Mouse (Mus musculus) embryonic facial prominence, embryonic 14.5 days (tissue): ENCODE measurements around the gene Ddi2. TPM values are rescaled to one million over a fixed set of nuclear protein-coding genes. Genes with fewer than 3 reads are reported as not detected.

Source experiments
- ATAC-seq: fragments of 200-750 bp; cut with Nextera tagmentation; 2 replicates; pipeline ENCODE4 v1.8.0; 2017; ENCODE audit warnings: low read depth, moderate number of reproducible peaks, moderate TSS enrichment
- DNase-seq: peaks from one replicate; pipeline ENCODE4 v3.0.0-alpha.2; 2015; ENCODE audit warnings: low spot score
- H3K27ac ChIP-seq: fragments of 300-500 bp; sonication (generic); replicated peaks from 2 replicates; pipeline ENCODE4 v1.5.1; 2014; ENCODE audit warnings: low read depth, mild to moderate bottlenecking, low read length, moderate library complexity
- H3K27me3 ChIP-seq: fragments of 300-500 bp; sonication (generic); replicated peaks from 2 replicates; pipeline ENCODE4 v1.6.1; 2014; ENCODE audit warnings: low read length; ENCODE audit not compliant: control insufficient read depth, insufficient read depth
- H3K36me3 ChIP-seq: fragments of 300-500 bp; sonication (generic); 2 replicates; pipeline ENCODE4 v1.6.1; 2014; ENCODE audit warnings: low read length, mixed read lengths; ENCODE audit not compliant: control insufficient read depth, insufficient read depth
- H3K4me1 ChIP-seq: fragments of 300-500 bp; sonication (generic); 2 replicates; pipeline ENCODE4 v1.6.1; 2014; ENCODE audit warnings: antibody characterized with exemption, low read length; ENCODE audit not compliant: control insufficient read depth, insufficient read depth
- H3K4me2 ChIP-seq: fragments of 300-500 bp; sonication (generic); 2 replicates; pipeline ENCODE4 v1.6.1; 2014; ENCODE audit warnings: low read depth, mild to moderate bottlenecking, low read length, moderate library complexity, mixed read lengths
- H3K4me3 ChIP-seq: fragments of 300-500 bp; sonication (generic); 2 replicates; pipeline ENCODE4 v1.5.1; 2014; ENCODE audit warnings: low read depth, mild to moderate bottlenecking, low read length
- H3K9ac ChIP-seq: fragments of 300-500 bp; sonication (generic); 2 replicates; pipeline ENCODE4 v1.6.1; 2014; ENCODE audit warnings: low read depth, mild to moderate bottlenecking, low read length, moderate library complexity, mixed read lengths
- H3K9me3 ChIP-seq: fragments of 300-500 bp; sonication (generic); 2 replicates; pipeline ENCODE4 v1.6.1; 2016; ENCODE audit warnings: low read length; ENCODE audit not compliant: control insufficient read depth
- WGBS: fragments of 180-500 bp; shearing (Covaris S2); extraction: QIAGEN DNeasy Blood & Tissue Kit; methylation state at CpG from one replicate; pipeline ENCODE4 v1.1.7; 2014; 5-methylcytosine and 5-hydroxymethylcytosine counted together
- polyA plus RNA-seq: library from polyadenylated mRNA; unstranded; fragments of >200 nt; fragmentation: Nextera tagmentation; extraction: Ambion mirVana; gene quantifications from 2 replicates; pipeline ENCODE4 v1.2.1, GENCODE M21; 2014

Gene Ddi2
- polyA plus RNA-seq, 1 experiment from 2014 or later, result 18.8 TPM

DNA sequence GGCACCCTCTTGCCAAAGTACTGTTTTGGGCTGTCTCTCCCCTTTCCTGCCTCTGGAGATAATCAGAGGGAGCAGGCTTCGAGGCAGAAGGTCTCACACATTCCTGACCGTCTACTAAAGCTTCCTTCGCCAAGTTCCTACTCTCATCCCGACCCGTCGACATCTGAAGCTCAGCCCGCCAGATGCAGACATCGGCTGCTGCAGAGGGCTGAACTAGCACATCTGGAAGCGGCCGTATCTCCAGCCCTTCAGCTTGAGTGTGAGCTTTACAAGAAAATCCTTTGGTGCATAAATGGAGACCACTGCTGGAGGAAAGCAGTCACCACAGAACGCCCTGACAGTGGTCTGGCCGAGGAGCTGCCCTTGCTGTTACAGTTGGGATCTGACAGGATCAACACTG is 42.3 kb downstream of the Ddi2 start:
- H3K4me3 ChIP-seq, result no peak overlapping the region
- H3K4me1 ChIP-seq, result no peaks in the 10 kb centered on the region
- WGBS, result 33% methylated on average over 12 of the region's 12 CpGs
- DNase-seq, result peak; percentile 32
- no peaks in the 10 kb centered on the region for H3K9me3 ChIP-seq
- H3K4me2 ChIP-seq, result no peak overlapping the region
- no peak overlapping the region; the same call in 1 of the 2 replicates for H3K27ac ChIP-seq
- ATAC-seq, result no peak
- no peak overlapping the region for H3K9ac ChIP-seq
- H3K36me3 ChIP-seq, result peaks cover 39% of the 10 kb centered on the region
- no peaks in the 10 kb centered on the region for H3K27me3 ChIP-seq

DNA sequence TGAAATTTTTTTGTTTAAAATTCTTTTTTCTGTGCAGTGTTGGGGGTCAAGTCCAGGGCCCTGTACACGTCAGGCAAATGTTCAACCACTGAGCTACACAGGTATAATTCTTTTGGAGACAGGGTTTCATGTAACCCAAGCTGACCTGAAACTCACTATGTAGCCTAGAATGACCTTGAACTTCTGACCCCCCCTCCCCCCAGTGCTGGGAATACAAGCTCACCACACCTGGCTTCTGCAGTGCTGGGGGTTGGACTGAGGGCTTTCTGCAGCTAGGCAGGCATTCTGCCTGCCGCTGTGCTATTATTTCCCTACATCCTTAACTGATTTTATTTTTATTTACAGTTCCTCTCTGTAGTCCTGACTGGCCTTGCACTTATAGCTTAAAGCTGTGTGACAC is 44.2 kb downstream of the Ddi2 start:
- H3K4me3 ChIP-seq, result no peak overlapping the region
- H3K4me1 ChIP-seq, result no peaks in the 10 kb centered on the region
- DNase-seq (no peak), ATAC-seq (no peak)
- no peak overlapping the region for H3K27ac ChIP-seq
- no peaks in the 10 kb centered on the region for H3K27me3 ChIP-seq
- 82% methylated on average over 2 of the region's 2 CpGs for WGBS
- no peaks in the 10 kb centered on the region for H3K9me3 ChIP-seq
- H3K4me2 ChIP-seq, result no peak overlapping the region
- H3K36me3 ChIP-seq, result peaks cover 20% of the 10 kb centered on the region
- H3K9ac ChIP-seq, result no peak overlapping the region

DNA sequence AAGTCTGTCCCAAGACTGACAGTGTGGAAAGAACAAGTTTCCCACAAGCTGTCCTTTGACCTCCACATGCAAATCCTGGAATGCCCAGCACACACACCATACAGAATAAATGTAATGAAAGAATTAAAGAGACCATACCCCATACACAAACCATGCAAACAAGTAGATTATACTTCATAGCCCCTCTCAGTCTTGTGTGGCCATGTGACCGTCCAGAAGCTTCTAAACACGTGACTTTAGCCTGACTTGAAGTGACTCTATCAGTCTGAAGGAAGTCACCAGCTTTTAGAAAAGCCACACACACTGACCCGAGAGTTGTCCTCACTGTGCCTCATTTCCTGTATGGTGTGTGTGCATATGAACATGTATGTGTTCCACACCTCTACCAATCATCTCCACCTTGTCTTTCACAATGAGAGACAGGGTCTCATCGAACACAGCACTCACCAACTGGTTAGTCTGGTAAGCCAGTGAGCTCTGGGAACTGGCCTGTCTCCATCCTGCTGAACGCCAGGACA is 46.7 kb downstream of the Ddi2 start:
- no peaks in the 10 kb centered on the region for H3K9me3 ChIP-seq
- no peak overlapping the region for H3K4me3 ChIP-seq
- no peaks in the 10 kb centered on the region for H3K36me3 ChIP-seq
- WGBS, result 81% methylated on average over 5 of the region's 5 CpGs
- H3K4me2 ChIP-seq, result no peak overlapping the region
- ATAC-seq (no peak), DNase-seq (no peak)
- no peak overlapping the region for H3K9ac ChIP-seq
- H3K4me1 ChIP-seq, result no peaks in the 10 kb centered on the region
- no peak overlapping the region for H3K27ac ChIP-seq
- H3K27me3 ChIP-seq, result no peaks in the 10 kb centered on the region

DNA sequence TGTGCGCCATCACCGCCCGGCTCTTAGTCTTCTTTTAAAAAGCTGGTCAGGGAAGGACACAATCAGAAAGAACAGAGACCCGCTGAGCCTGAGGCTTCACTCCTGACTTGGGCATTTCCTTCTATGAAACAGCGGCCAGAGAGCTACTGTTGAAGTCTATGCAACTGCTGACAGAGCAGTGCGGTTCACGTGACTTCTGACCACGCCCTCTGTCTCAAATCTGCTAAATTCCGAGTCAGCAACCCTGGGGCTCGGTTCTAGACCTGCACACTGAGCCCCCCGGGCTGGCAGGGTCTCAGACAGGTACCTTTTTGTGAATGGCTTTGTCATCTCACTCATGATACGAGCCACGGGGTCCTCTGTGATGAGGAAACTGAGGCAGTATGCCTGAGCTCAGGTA is 50.9 kb downstream of the Ddi2 start:
- Histone ChIP-seq H3K9me3 (no peaks in the 10 kb centered on the region), H3K9ac (no peak overlapping the region), H3K36me3 (no peaks in the 10 kb centered on the region), H3K27ac (no peak overlapping the region), H3K4me2 (no peak overlapping the region), H3K4me1 (0 out of 2 replicates have a peak, but pooled peaks cover 4% of the 10 kb centered on the region), H3K4me3 (no peak overlapping the region), H3K27me3 (no peaks in the 10 kb centered on the region)
- no peak for ATAC-seq
- 76% methylated on average over 13 of the region's 13 CpGs for WGBS
- no peak for DNase-seq

DNA sequence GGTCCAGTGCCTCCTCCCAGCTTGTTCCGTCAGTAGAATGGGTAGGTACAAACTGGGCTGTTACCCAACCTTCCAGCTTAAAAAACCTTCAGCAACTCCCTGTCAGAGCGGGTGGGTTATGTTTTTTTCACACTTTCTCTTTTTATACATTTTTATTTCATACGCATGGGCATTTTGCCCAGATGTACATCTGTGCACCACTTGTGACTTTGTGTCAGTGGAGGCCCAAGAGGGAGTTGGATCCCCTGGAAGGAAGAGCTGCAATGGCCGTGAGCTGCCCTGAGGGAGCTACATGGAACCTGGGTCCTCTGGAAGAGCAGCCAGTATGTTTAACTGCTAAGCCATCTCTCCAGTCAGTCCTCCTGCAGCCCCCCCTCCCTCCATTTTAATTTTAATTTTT is 51.8 kb downstream of the Ddi2 start:
- H3K27me3 ChIP-seq, result no peaks in the 10 kb centered on the region
- no peaks in the 10 kb centered on the region for H3K36me3 ChIP-seq
- H3K4me2 ChIP-seq, result no peak overlapping the region
- peak; percentile 68 for DNase-seq
- 0 out of 2 replicates have a peak, but pooled peaks cover 4% of the 10 kb centered on the region for H3K4me1 ChIP-seq
- H3K9ac ChIP-seq, result no peak overlapping the region
- ATAC-seq, result peak; percentile 22; the same call in 1 of the 2 replicates
- 38% methylated on average over 4 of the region's 4 CpGs for WGBS
- no peaks in the 10 kb centered on the region for H3K9me3 ChIP-seq
- no peak overlapping the region for H3K4me3 ChIP-seq
- no peak overlapping the region; the same call in 1 of the 2 replicates for H3K27ac ChIP-seq

DNA sequence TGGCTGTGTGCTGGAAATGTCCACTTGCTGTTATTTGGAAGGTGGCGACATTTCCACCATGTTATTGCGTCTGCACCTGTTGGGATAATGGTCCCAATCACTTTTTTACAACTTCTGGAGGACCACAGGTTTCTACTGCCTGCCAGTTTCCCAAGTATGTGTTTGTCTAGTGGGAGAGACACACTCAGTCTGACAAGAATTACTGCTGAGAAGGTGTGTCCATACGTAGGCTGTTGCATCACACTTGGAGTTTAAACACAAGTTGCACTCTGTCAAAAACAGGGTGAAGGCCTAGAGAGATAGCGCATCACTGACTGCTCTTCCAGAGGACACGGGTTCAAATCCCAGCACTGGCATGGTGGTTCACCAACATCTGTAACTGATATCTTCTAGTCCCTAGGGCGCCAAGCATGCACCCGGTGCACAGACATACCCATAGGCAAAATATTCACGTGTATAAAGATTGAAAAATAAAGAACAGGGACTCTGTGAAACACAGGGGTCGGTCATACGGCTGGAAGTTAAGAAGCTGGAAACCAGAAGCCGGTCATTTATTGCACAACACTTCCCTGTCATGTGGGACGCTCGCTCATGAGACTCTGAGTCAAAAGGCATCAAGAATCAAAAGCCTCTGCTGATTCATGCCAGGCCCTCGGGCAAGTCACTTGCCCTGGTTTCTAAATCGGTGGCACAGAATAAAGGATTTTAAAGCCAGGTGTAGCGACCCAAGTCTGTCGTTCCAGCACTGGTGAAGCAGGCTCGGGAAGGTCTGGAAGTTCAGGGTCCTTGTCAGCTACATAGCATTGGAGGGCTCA is 53.1 kb downstream of the Ddi2 start:
- WGBS, result 77% methylated on average over 18 of the region's 18 CpGs
- no peak for ATAC-seq
- Histone ChIP-seq H3K4me1 (0 out of 2 replicates have a peak, but pooled peaks cover 4% of the 10 kb centered on the region), H3K4me3 (no peak overlapping the region), H3K36me3 (no peaks in the 10 kb centered on the region), H3K9ac (no peak overlapping the region), H3K27me3 (no peaks in the 10 kb centered on the region), H3K9me3 (no peaks in the 10 kb centered on the region), H3K27ac (no peak overlapping the region), H3K4me2 (no peak overlapping the region)
- DNase-seq, result no peak

DNA sequence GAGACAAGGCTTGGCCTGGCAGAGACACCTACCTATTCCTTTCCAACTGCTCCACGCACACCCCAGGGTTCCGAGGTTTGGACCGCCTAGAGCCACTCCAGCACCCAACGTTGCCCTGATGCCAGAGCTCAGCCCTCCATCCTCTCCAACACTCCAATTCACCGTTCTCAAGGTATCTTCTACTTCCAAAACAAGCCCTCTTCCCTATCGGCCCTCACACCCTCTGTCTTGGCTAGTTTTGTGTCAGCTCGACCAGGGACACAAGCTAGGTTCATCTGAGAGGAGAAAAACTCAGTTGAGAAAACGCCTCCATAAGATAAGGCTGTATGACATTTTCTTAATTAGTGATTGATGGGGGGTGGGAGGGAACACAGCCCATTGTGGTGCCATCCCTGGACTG is 58.4 kb downstream of the Ddi2 start, which contains the start of gene Plekhm2:
Gene Plekhm2, minus strand, starts transcription at position 101 of the 400 bp plus-strand sequence.
- 66% methylated on average over 8 of the region's 8 CpGs for WGBS
- peaks cover 8% of the 10 kb centered on the region for H3K4me1 ChIP-seq
- no peaks in the 10 kb centered on the region for H3K9me3 ChIP-seq
- H3K27me3 ChIP-seq, result no peaks in the 10 kb centered on the region
- peak within 1 kb of the TSS; percentile 88 for H3K4me3 ChIP-seq
- H3K9ac ChIP-seq, result peak within 1 kb of the TSS; percentile 92
- peaks cover 15% of the 10 kb centered on the region for H3K36me3 ChIP-seq
- H3K27ac ChIP-seq, result peak within 1 kb of the TSS; percentile 73
- no peak for DNase-seq
- peak within 1 kb of the TSS; percentile 93 for H3K4me2 ChIP-seq
- ATAC-seq, result no peak

DNA sequence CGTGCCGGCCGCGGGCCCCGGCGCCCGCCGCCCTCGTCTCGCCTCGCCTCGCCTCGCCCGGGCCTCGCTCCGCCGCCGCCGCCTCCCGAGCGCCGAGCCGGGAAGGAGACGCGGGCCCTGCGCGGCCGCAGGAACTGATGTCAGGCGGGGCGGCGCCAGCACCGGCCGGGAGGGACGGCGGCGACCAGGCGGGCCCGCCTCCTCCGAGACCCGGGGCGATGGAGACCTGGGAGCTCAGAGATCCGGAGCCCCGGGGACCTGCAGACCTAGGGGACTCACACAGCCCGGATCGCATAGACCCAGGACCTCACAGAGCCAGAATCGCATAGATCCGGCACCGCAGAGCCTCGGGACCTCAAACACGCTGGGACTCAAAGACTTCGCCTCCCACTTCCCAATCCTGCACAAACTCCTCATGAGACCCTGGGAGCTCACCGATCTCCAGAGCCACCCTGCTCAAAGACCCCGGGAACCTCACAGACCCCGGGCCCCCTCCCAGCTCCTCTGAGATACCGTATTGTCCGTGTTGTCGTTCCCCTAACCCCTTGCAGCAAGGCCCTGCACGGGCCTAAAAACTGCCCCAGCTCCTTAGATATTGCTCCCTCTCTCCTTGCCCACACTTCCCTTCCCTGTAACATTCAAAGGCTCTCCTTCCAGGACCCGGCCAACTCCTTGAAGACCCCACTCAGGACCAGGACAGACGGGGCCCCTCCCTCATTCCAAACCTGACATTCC is 59.0 kb downstream of the Ddi2 start:
- ATAC-seq (peak; percentile 90), DNase-seq (peak; percentile 79)
- no peaks in the 10 kb centered on the region for H3K27me3 ChIP-seq
- H3K4me1 ChIP-seq, result peaks cover 8% of the 10 kb centered on the region
- H3K4me2 ChIP-seq, result peak overlapping the region; percentile 93
- H3K36me3 ChIP-seq, result peaks cover 22% of the 10 kb centered on the region
- H3K4me3 ChIP-seq, result peak overlapping the region; percentile 88
- WGBS, result 3% methylated on average over 23 of the region's 60 CpGs
- H3K9ac ChIP-seq, result peak overlapping the region; percentile 92
- H3K27ac ChIP-seq, result peak overlapping the region; percentile 73
- H3K9me3 ChIP-seq, result no peaks in the 10 kb centered on the region
